Mouse (Mus musculus) liver, embryonic 14.5 days (tissue): Measurements from ENCODE around the gene Ephb4. TPM values are rescaled to one million over a fixed set of nuclear protein-coding genes. Genes with fewer than 3 reads are reported as not detected.

Source experiments
- ATAC-seq: fragments of 200-750 bp; cut with Nextera tagmentation; 2 replicates; pipeline ENCODE4 v1.8.0; 2017; ENCODE audit warnings: moderate number of reproducible peaks, mild to moderate bottlenecking, moderate library complexity; ENCODE audit not compliant: insufficient read depth
- DNase-seq, 3 experiments: peaks; one replicate each; pipeline ENCODE4 v3.0.0-alpha.2; 2012 to 2013; ENCODE audit warnings: low read depth in 3 of 3, low spot score in 3 of 3
- H3K27ac ChIP-seq: fragments of 300-500 bp; sonication (generic); 2 replicates; pipeline ENCODE4 v1.5.1; 2014; ENCODE audit warnings: moderate library complexity, mild to moderate bottlenecking, control low read depth, inconsistent platforms
- H3K27me3 ChIP-seq: fragments of 300-500 bp; sonication (generic); 2 replicates; pipeline ENCODE4 v1.6.1; 2014; ENCODE audit warnings: mild to moderate bottlenecking, low read length, moderate library complexity; ENCODE audit not compliant: control insufficient read depth, insufficient read depth
- H3K36me3 ChIP-seq: fragments of 300-500 bp; sonication (generic); replicated peaks from 2 replicates; pipeline ENCODE4 v1.6.1; 2014; ENCODE audit warnings: low read depth; ENCODE audit not compliant: control insufficient read depth, insufficient read depth
- H3K4me1 ChIP-seq, 2 experiments: fragments of 200-500 bp in 1 of 2; fragments of 300-500 bp in 1 of 2; sonication (generic) in 1 of 2; replicated peaks; 2 replicates each; pipeline ENCODE4 v1.6.1; 2012 to 2014; ENCODE audit warnings: antibody characterized with exemption in 1 of 2, inconsistent platforms in 1 of 2, low read length in 1 of 2; ENCODE audit not compliant: control insufficient read depth in 2 of 2, insufficient read depth in 2 of 2
- H3K4me2 ChIP-seq: fragments of 300-500 bp; sonication (generic); 2 replicates; pipeline ENCODE4 v1.6.1; 2014; ENCODE audit warnings: low read depth, mild to moderate bottlenecking, control low read depth, moderate library complexity
- H3K4me3 ChIP-seq, 2 experiments: fragments of 200-500 bp in 1 of 2; fragments of 300-500 bp in 1 of 2; sonication (generic) in 1 of 2; 2 replicates each; pipeline ENCODE4 v1.5.1; 2012 to 2014; ENCODE audit warnings: low read depth in 2 of 2, low read length in 2 of 2, mild to moderate bottlenecking in 2 of 2, control low read depth in 1 of 2, inconsistent platforms in 1 of 2, moderate library complexity in 1 of 2; ENCODE audit not compliant: insufficient read depth in 1 of 2
- H3K9ac ChIP-seq: fragments of 300-500 bp; sonication (generic); replicated peaks from 2 replicates; pipeline ENCODE4 v1.6.1; 2014; ENCODE audit warnings: mild to moderate bottlenecking, control low read depth, moderate library complexity
- H3K9me3 ChIP-seq: fragments of 300-500 bp; sonication (generic); 2 replicates; pipeline ENCODE4 v1.6.1; 2016; ENCODE audit warnings: low read length, mixed read lengths; ENCODE audit not compliant: control insufficient read depth
- CTCF ChIP-seq: IDR thresholded peaks from 2 replicates; pipeline ENCODE4 v1.5.1; 2016; ENCODE audit warnings: antibody characterized with exemption, low read depth, control low read depth
- EP300 ChIP-seq: IDR thresholded peaks from 2 replicates; pipeline ENCODE4 v1.6.1; 2016; ENCODE audit warnings: antibody characterized with exemption, low read depth
- WGBS: fragments of 180-500 bp; shearing (Covaris S2); extraction: QIAGEN DNeasy Blood & Tissue Kit; methylation state at CpG from one replicate; pipeline ENCODE4 v1.1.7; 2014; ENCODE audit not compliant: insufficient replicate concordance; 5-methylcytosine and 5-hydroxymethylcytosine counted together
- polyA plus RNA-seq, 2 experiments: library from polyadenylated mRNA; depleted of rRNA in 1 of 2; stranded (reverse) in 1 of 2; unstranded in 1 of 2; fragments of >200 nt; fragmentation: Nextera tagmentation in 1 of 2; extraction: Ambion mirVana in 1 of 2; gene quantifications; 2 replicates each; pipeline versions ENCODE4 v1.2.1 to v1.2.3; 2012 to 2014

The Ephb4 gene
- polyA plus RNA-seq (2012; rRNA removed) (7.8 and 8.2 TPM in 2 replicates), polyA plus RNA-seq (2014; fragmentation: Nextera tagmentation; extraction: Ambion mirVana) (5.7 and 6.6 TPM in 2 replicates)

GRCm38 (mm10) chr5:137349384-137350204 lies at the start of gene Ephb4:
Ephb4 (plus strand) TSS chr5:137350109.
- H3K27me3 ChIP-seq = peaks cover 39% of the 10 kb centered on the region
- TF ChIP-seq CTCF (no peak), EP300 (no peak)
- DNase-seq (peak in 2 of 3 experiments; percentile 34 to 53), ATAC-seq (peak; percentile 74)
- H3K9me3 ChIP-seq = no peaks in the 10 kb centered on the region
- WGBS = 1% methylated on average over 32 of the region's 32 CpGs
- H3K36me3 ChIP-seq = no peaks in the 10 kb centered on the region
- peak within 1 kb of the TSS; percentile 47 to 52 for H3K4me3 ChIP-seq
- H3K9ac ChIP-seq = peak within 1 kb of the TSS; percentile 10
- H3K27ac ChIP-seq = no peak within 1 kb of the TSS
- peaks cover 0 to 11% of the 10 kb centered on the region in 2 experiments; a peak in 2 of 4 replicates for H3K4me1 ChIP-seq
- H3K4me2 ChIP-seq = peak within 1 kb of the TSS; percentile 48

- ATAC-seq (no peak), DNase-seq (no peak)
- no peak overlapping the region for H3K9ac ChIP-seq
- no peak overlapping the region for H3K4me2 ChIP-seq
- H3K9me3 ChIP-seq = no peaks in the 10 kb centered on the region
- peaks cover 93% of the 10 kb centered on the region for H3K36me3 ChIP-seq
- no peak overlapping the region for H3K4me3 ChIP-seq
- no peak overlapping the region for H3K27ac ChIP-seq
- TF ChIP-seq CTCF (no peak), EP300 (no peak)
- H3K27me3 ChIP-seq = no peaks in the 10 kb centered on the region
- WGBS = 93% methylated on average over 21 of the region's 21 CpGs
- peaks cover 17 to 24% of the 10 kb centered on the region in 2 experiments for H3K4me1 ChIP-seq
These were observed 48.7 kb upstream of the Ephb4 start for GRCm38 (mm10) chr5:137301253-137301652.

DNA sequence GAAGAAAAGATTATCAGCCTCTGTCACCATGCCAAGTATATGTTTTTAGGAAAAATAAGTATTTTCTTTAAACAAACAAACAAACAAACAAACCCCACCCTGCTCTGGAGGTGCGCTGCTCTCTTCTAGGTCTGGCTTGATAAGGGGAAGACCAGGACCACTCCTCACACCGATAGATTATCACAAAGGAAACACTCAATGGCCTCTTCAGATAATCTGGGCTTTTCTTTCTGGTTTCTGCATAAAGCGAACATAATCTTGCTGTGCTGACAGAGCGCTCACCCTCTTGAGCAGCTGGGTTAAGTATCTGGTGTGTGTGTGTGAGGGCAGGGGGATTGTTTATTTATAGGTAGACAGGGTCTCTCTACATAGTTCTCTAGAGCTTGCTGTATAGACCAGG lies 46.3 kb upstream of the Ephb4 start:
- H3K4me1 ChIP-seq = peaks cover 22 to 32% of the 10 kb centered on the region in 2 experiments
- H3K4me2 ChIP-seq = no peak overlapping the region; the same call in 1 of the 2 replicates
- no peaks in the 10 kb centered on the region for H3K9me3 ChIP-seq
- H3K27me3 ChIP-seq = no peaks in the 10 kb centered on the region
- no peak for TF ChIP-seq CTCF
- TF ChIP-seq EP300 = no peak
- ATAC-seq (no peak), DNase-seq (no peak)
- H3K27ac ChIP-seq = no peak overlapping the region
- H3K9ac ChIP-seq = peak overlapping the region; percentile 20; the same call in 1 of the 2 replicates
- no peak overlapping the region for H3K4me3 ChIP-seq
- WGBS = 20% methylated on average over 4 of the region's 4 CpGs
- peaks cover 69% of the 10 kb centered on the region for H3K36me3 ChIP-seq

- Histone ChIP-seq H3K9ac (peak overlapping the region; percentile 28; the same call in 1 of the 2 replicates), H3K9me3 (no peaks in the 10 kb centered on the region), H3K4me3 (no peak overlapping the region; a peak in 1 of 4 replicates), H3K27me3 (no peaks in the 10 kb centered on the region), H3K4me2 (peak overlapping the region; percentile 86), H3K4me1 (peaks cover 22 to 32% of the 10 kb centered on the region in 2 experiments), H3K27ac (no peak overlapping the region), H3K36me3 (peaks cover 66% of the 10 kb centered on the region)
- DNase-seq = no peak
- ATAC-seq = no peak
- TF ChIP-seq EP300 (no peak), CTCF (no peak)
- 67% methylated on average over 3 of the region's 3 CpGs for WGBS
These were observed 45.7 kb upstream of the Ephb4 start for GRCm38 (mm10) chr5:137304165-137304564.

- Histone ChIP-seq H3K27ac (no peak overlapping the region), H3K27me3 (no peaks in the 10 kb centered on the region), H3K4me1 (peaks cover 22 to 32% of the 10 kb centered on the region in 2 experiments), H3K4me3 (peak overlapping the region; percentile 26 to 96), H3K4me2 (peak overlapping the region; percentile 86), H3K36me3 (peaks cover 62% of the 10 kb centered on the region), H3K9me3 (no peaks in the 10 kb centered on the region), H3K9ac (peak overlapping the region; percentile 99)
- DNase-seq (no peak), ATAC-seq (no peak)
- WGBS = 76% methylated on average over 4 of the region's 4 CpGs
- TF ChIP-seq CTCF (no peak), EP300 (no peak)
These were observed 45.1 kb upstream of the Ephb4 start for GRCm38 (mm10) chr5:137304816-137305215.
